Mouse (Mus musculus) E14TG2a.4 (cell line): ENCODE measurements around the gene Herc2.

Experiments
- CTCF ChIP-seq: conservative IDR thresholded peaks from 2 replicates; pipeline ENCODE4 v1.5.1; 2014; ENCODE audit warnings: low read length
- NANOG ChIP-seq: IDR thresholded peaks from 2 replicates; pipeline ENCODE4 v1.6.1; 2014; ENCODE audit warnings: borderline replicate concordance, low read length, mixed read lengths
- POU5F1 ChIP-seq: IDR thresholded peaks from 2 replicates; pipeline ENCODE4 v1.6.1; 2014; ENCODE audit warnings: low read length, borderline replicate concordance

DNA sequence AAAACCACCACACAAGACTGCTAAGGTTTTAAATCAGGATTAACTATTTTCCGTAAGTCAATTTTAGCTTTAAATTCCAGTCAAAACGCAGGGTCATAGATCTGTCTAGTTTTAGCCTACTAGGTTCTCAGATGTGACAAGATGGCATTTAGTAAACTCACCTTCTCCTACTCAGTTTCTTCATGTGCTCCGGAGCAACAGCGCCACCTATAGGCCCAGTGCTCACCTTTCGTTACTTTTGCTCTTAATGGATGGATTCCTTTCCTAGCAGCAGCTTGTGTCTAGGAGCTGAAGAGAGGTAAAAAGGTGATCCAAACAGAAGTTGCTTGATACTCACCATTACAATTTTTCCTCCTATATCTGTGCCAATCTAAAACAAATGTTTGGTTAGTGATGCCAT is 7.6 kb upstream of the Herc2 start:
- TF ChIP-seq CTCF (peak; percentile 49), NANOG (no peak), POU5F1 (no peak)
